In the genomic region with DNA sequence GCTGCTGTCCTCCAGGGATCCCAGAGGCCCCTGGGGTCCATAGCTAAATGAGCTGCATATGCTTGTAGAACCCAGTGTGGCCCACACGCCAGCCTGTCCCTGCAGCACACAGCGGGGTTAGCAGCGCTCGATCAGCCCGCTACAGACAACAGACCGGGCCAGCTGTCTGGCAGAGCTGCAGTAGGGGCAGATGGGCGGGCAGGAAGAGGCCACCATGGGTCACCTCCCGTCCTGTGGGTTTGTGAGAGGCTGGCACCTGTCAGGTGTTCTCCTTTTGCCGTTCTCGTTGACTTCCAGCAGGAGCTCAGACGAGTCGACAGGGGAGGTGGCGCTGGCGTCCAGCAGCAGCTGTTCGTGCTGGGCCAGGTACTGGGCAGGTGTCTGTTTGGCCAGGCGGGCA, we compare ENCODE assay signal across 12 mouse cellular contexts. TPM values are rescaled to one million over a fixed set of nuclear protein-coding genes. Genes with fewer than 3 reads are reported as not detected.
DNase-seq lines count a peak whose midpoint lies in the region; ATAC-seq lines count a peak whose summit lies in the region.
"Had no signal": no experiment of that assay in that cellular context is flagged by ENCODE, and none has a peak within 500 bp of the region (broad histone marks: within the 10 kb centered on the region; RNA-seq: fewer than 3 reads in every experiment).

No protein-coding gene starts in this region.

- no peak for ATAC-seq in neural tube, embryonic 11.5 days (ENCODE audit: insufficient read depth, low FRiP score, low TSS enrichment)
- ATAC-seq: liver, embryonic 12.5 days had no signal

- DNase-seq in left cerebral cortex, postnatal 4 days: peak; percentile 78
- DNase-seq in left cerebral cortex, adult 18-20 months (ENCODE audit: low spot score in 2 of 2): no peak
- peak; percentile 46 for DNase-seq in cerebellum, adult 11 months
- peak; percentile 67 to 69 for DNase-seq in cerebellum, postnatal 25 days
- DNase-seq in neural tube, embryonic 11.5 days (ENCODE audit: low spot score): no peak
- DNase-seq in MN1 (ENCODE audit: low spot score): no peak
- no peak for DNase-seq in urinary bladder, postnatal 4 days (ENCODE audit: low spot score in 2 of 2)
- DNase-seq in thymus, postnatal 25 days: no peak
- DNase-seq: adrenal gland, postnatal 10 days; lung, postnatal 4 days had no signal

- no peak overlapping the region for H3K4me3 ChIP-seq in neural tube, embryonic 11.5 days (ENCODE audit: low read depth, low read length)
- H3K4me3 ChIP-seq: heart, embryonic 12.5 days; liver, embryonic 12.5 days had no signal

- no peak overlapping the region for H3K9ac ChIP-seq in neural tube, embryonic 11.5 days (ENCODE audit: low read length)
- H3K9ac ChIP-seq: heart, embryonic 12.5 days; liver, embryonic 12.5 days had no signal

- WGBS in neural tube, embryonic 11.5 days: 60% methylated on average over 16 of the region's 16 CpGs

- H3K27ac ChIP-seq in neural tube, embryonic 11.5 days (ENCODE audit: low read depth, low read length): 0 out of 2 replicates have a peak overlapping the region, but pooled peaks have one; percentile 53
- H3K27ac ChIP-seq: liver, embryonic 12.5 days had no signal

- peaks cover 19% of the 10 kb centered on the region for H3K4me1 ChIP-seq in neural tube, embryonic 11.5 days (ENCODE audit: control insufficient read depth, insufficient read depth, low read length)

- no peaks in the 10 kb centered on the region for H3K27me3 ChIP-seq in neural tube, embryonic 11.5 days (ENCODE audit: control insufficient read depth, insufficient read depth, low read length)
- H3K27me3 ChIP-seq: heart, embryonic 12.5 days; liver, embryonic 12.5 days had no signal

- intact Hi-C loops in left cerebral cortex, postnatal 4 days (cut with DNase I): loop anchor here (5.0 kb wide), 1 partner anchor 184 kb away; no protein-coding TSS in a partner anchor

- H3K9me3 ChIP-seq in neural tube, embryonic 11.5 days (ENCODE audit: control insufficient read depth, low read length): no peaks in the 10 kb centered on the region
- H3K9me3 ChIP-seq: heart, embryonic 12.5 days; liver, embryonic 12.5 days had no signal

- no peaks in the 10 kb centered on the region for H3K36me3 ChIP-seq in neural tube, embryonic 11.5 days (ENCODE audit: control insufficient read depth, insufficient read depth, low read length)

- H3K4me2 ChIP-seq in neural tube, embryonic 11.5 days (ENCODE audit: low read depth): no peak overlapping the region
- H3K4me2 ChIP-seq: heart, embryonic 12.5 days; liver, embryonic 12.5 days had no signal

RNA-seq across cellular contexts. Expression of gene Pabpn1l, which starts 16.1 kb away (rescaled TPM):
- not detected for total RNA-seq in left cerebral cortex, postnatal 4 days (2021)
- not detected for total RNA-seq in left cerebral cortex, adult 18-20 months (2021)
- not detected in 2 replicates for polyA plus RNA-seq in neural tube, embryonic 11.5 days (2014; fragmentation: Nextera tagmentation; extraction: Ambion mirVana)
- total RNA-seq: adrenal gland, postnatal 10 days had no signal
- polyA plus RNA-seq: heart, embryonic 12.5 days; liver, embryonic 12.5 days had no signal

RNA-seq across cellular contexts. Expression of gene Trappc2l, which starts 27.2 kb away (rescaled TPM):
- 10 to 100 TPM; 63.8 to 74.6 TPM for total RNA-seq in left cerebral cortex, postnatal 4 days (2021)
- 10 to 100 TPM; 79.6 to 86.0 TPM for total RNA-seq in left cerebral cortex, adult 18-20 months (2021)
- 55.6 and 59.7 TPM in 2 replicates for polyA plus RNA-seq in neural tube, embryonic 11.5 days (2014; fragmentation: Nextera tagmentation; extraction: Ambion mirVana)

RNA-seq across cellular contexts. Expression of gene Galns, which starts 27.3 kb away (rescaled TPM):
- 10 to 100 TPM; 10.3 to 10.7 TPM for total RNA-seq in left cerebral cortex, postnatal 4 days (2021)
- total RNA-seq in left cerebral cortex, adult 18-20 months (2021): 1 to 10 TPM; 8.1 to 8.3 TPM
- 5.4 and 6.6 TPM in 2 replicates for polyA plus RNA-seq in neural tube, embryonic 11.5 days (2014; fragmentation: Nextera tagmentation; extraction: Ambion mirVana)

Comparison
In these comparisons a context has a peak if more than half of its experiments do, and no peak if none do; other contexts are left out.
1. DNase-seq: peak in left cerebral cortex, postnatal 4 days (single experiment), cerebellum, adult 11 months (single experiment) and cerebellum, postnatal 25 days (2 of 2); none in left cerebral cortex, adult 18-20 months (0 of 2), neural tube, embryonic 11.5 days (single experiment), MN1 (single experiment), urinary bladder, postnatal 4 days (0 of 2) and thymus, postnatal 25 days (single experiment).